Mouse (Mus musculus): ENCODE measurements around the gene Mettl1.

- TF ChIP-seq CTCF (IDR thresholded peaks at IDR 0.05; ENCODE audit: borderline replicate concordance, control insufficient read depth, extremely low read depth, insufficient read depth, low read length, poor library complexity), result no peak
- TF ChIP-seq POLR2A (IDR thresholded peaks at IDR 0.05; ENCODE audit: control insufficient read depth, extremely low read depth, insufficient read depth, low read length, poor library complexity), result no peak
Observed at GRCm38 (mm10) chr10:127047954-127048353, 6.7 kb downstream of the Mettl1 start, which contains the start of gene Cyp27b1.
